Mouse (Mus musculus) bone marrow, adult 2 months (tissue): ENCODE measurements around the gene Slco1c1. TPM values are rescaled to one million over a fixed set of nuclear protein-coding genes. Genes with fewer than 3 reads are reported as not detected.

Experiments
- H3K27ac ChIP-seq: fragments of 200-500 bp; 2 replicates; pipeline ENCODE4 v1.5.1; 2012; ENCODE audit warnings: low read depth, mild to moderate bottlenecking, control low read depth, inconsistent platforms, low read length; ENCODE audit not compliant: control insufficient read depth, poor library complexity, insufficient read depth
- H3K4me1 ChIP-seq: fragments of 200-500 bp; 2 replicates; pipeline ENCODE4 v1.6.1; 2011; ENCODE audit warnings: low read length; ENCODE audit not compliant: control insufficient read depth, insufficient read depth
- H3K4me3 ChIP-seq: fragments of 200-500 bp; replicated peaks from 2 replicates; pipeline ENCODE3; 2011; ENCODE audit warnings: mild to moderate bottlenecking, low read depth, low read length, control low read depth; ENCODE audit not compliant: control insufficient read depth
- CTCF ChIP-seq: fragments of 200-500 bp; IDR thresholded peaks from 2 replicates; pipeline ENCODE4 v1.5.1; 2011; ENCODE audit warnings: low read length, control low read depth; ENCODE audit not compliant: control insufficient read depth, insufficient read depth
- POLR2A ChIP-seq: fragments of 200-500 bp; IDR thresholded peaks from 2 replicates; pipeline ENCODE4 v1.6.1; 2011; ENCODE audit warnings: low read depth, mild to moderate bottlenecking, control low read depth, low read length, borderline replicate concordance; ENCODE audit not compliant: control insufficient read depth
- WGBS: fragments of 180-500 bp; shearing (Covaris S2); methylation state at CpG from one replicate; pipeline ENCODE4 v1.1.7; 2018; 5-methylcytosine and 5-hydroxymethylcytosine counted together
- polyA plus RNA-seq: library from polyadenylated mRNA; stranded (reverse); fragments of >200 nt; gene quantifications from 2 replicates; pipeline ENCODE4 v1.2.4, GENCODE M21; 2011; ENCODE audit warnings: low replicate concordance; ENCODE audit not compliant: missing spikeins, insufficient read depth, insufficient read length

The Slco1c1 gene
- polyA plus RNA-seq, 1 experiment, result not detected

GRCm38 (mm10) chr6:141600940-141601339 is 76.8 kb downstream of the Slco1c1 start:
- Histone ChIP-seq H3K27ac (no peak overlapping the region), H3K4me1 (no peaks in the 10 kb centered on the region), H3K4me3 (no peak overlapping the region)
- WGBS, result 70% methylated on average over 9 of the region's 9 CpGs
- TF ChIP-seq CTCF (no peak), POLR2A (no peak)

GRCm38 (mm10) chr6:141610702-141611260 is 86.6 kb downstream of the Slco1c1 start:
- TF ChIP-seq POLR2A (no peak), CTCF (no peak)
- Histone ChIP-seq H3K4me1 (no peaks in the 10 kb centered on the region), H3K27ac (no peak overlapping the region), H3K4me3 (no peak overlapping the region)
- 57% methylated on average over 2 of the region's 2 CpGs for WGBS

- TF ChIP-seq POLR2A (no peak), CTCF (no peak)
- H3K27ac ChIP-seq, result no peak overlapping the region
Observed at GRCm38 (mm10) chr6:141614017-141614416, 89.8 kb downstream of the Slco1c1 start.

GRCm38 (mm10) chr6:141615348-141615747 is 91.2 kb downstream of the Slco1c1 start:
- WGBS, result 80% methylated on average over 3 of the region's 3 CpGs

More at GRCm38 (mm10) chr6:141614017-141614416, 89.8 kb downstream of the Slco1c1 start:
- Histone ChIP-seq H3K4me1 (no peaks in the 10 kb centered on the region), H3K4me3 (no peak overlapping the region)

More at GRCm38 (mm10) chr6:141615348-141615747, 91.2 kb downstream of the Slco1c1 start:
- no peak for TF ChIP-seq CTCF
- no peak for TF ChIP-seq POLR2A
- Histone ChIP-seq H3K4me3 (no peak overlapping the region), H3K4me1 (no peaks in the 10 kb centered on the region), H3K27ac (no peak overlapping the region)

Other genes with a start within 250 kb of the Slco1c1 start
- 2.4 TPM in 1 of 2 replicates, not detected in the other for gene Slco1b2, start 105.2 kb downstream of the Slco1c1 start, polyA plus RNA-seq
- gene Gm5724, start 249.4 kb downstream of the Slco1c1 start, polyA plus RNA-seq, result not detected in 2 replicates